Mouse (Mus musculus): Measurements from ENCODE around the gene Zfp385a. TPM values are rescaled to one million over a fixed set of nuclear protein-coding genes. Genes with fewer than 3 reads are reported as not detected.

Gene Zfp385a
- polyA plus RNA-seq (2012; rRNA removed; ENCODE audit: low replicate concordance), result 28.2 and 49.1 TPM in 2 replicates

DNA sequence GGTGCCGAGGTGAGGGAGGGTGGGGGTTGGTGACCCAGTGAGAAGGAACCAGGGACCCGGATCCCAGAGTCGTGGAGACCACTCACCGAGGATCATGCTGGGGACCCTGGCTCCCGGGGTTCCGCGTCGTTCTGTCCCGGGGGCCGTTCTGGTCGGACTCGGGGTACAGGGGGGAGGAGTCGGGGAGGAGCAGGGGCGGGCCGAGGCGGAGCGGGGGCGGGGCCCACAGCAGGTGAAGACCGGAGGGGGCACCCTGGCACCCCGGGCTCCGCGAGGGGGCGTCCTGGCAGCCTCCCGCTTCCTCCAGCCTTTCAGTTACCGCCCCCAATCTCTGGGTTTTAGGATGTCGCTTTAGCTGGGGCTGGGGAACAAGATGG is at the start of gene Zfp385a:
Gene Zfp385a (minus strand): TSS at position 133 of the 377 bp plus-strand sequence.

DNA sequence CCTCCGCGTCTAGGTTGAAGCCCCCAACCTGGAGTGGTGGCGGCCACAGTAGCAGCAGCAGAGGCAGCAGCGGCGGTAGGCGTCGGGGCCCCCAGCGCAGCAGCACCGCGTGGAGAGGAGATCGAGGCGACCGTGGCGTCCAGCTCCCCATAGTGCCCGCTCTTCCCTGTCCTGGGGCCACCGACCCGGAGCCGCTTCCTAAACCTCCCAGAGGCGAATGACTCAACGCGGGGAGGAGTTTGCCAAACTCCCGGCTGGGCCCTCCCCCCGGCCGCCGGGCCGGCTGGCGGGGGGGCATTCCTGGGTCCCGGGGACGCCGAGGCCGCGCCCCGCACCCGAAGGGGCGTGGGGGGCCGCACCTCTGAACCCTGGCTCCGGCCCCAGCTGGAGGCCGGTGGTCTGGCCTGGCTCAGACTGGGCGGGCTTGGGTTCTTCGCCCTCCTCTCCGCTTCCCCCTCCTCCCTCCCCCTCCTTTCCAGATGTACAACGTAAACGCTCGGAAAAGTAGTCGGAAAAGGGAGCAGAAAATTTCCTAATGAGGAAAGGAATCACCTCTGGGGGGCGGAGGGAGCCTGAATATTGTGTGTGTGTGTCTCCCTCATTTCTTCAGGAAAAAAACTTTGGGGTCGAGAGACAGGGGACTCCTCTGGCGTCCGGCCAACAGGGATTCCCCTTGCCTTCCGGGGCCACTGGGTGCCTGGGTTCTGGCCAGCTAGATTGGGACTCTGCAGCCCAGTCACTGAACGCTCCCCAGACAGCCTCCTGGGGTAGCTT is 26.7 kb upstream of the Zfp385a start, which contains the start of gene Itga5:
Gene Itga5 (minus strand): TSS at position 388 of the 774 bp plus-strand sequence.

DNA sequence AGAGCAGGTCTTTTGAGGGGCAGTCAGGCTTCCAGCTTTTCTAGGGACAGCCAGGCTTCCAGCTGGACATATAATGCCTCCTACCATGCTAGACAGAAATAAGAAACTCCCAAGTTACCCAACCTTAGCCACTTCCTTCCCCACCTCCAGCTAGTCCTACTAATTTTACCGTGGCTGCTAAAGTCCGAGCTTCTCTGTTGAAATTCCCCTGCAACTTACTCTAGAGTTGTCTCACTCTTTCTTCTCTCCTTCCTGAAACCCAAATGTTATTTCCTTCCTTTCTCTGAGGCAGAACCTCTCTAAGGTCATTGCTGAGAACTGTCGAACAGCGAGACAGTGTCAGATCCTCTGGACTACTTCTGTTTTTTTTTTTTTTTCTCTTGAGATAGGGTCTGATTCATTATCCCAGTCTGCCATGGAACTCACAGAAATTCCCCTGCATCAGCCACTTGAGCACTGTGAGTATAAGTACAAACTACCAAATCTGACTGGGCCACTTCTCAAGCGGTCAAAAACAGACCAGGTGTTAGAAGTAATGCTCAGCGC is 29.5 kb downstream of the Zfp385a start, which contains the start of gene Gpr84:
Gene Gpr84 (minus strand): TSS at position 248 of the 546 bp plus-strand sequence.

DNA sequence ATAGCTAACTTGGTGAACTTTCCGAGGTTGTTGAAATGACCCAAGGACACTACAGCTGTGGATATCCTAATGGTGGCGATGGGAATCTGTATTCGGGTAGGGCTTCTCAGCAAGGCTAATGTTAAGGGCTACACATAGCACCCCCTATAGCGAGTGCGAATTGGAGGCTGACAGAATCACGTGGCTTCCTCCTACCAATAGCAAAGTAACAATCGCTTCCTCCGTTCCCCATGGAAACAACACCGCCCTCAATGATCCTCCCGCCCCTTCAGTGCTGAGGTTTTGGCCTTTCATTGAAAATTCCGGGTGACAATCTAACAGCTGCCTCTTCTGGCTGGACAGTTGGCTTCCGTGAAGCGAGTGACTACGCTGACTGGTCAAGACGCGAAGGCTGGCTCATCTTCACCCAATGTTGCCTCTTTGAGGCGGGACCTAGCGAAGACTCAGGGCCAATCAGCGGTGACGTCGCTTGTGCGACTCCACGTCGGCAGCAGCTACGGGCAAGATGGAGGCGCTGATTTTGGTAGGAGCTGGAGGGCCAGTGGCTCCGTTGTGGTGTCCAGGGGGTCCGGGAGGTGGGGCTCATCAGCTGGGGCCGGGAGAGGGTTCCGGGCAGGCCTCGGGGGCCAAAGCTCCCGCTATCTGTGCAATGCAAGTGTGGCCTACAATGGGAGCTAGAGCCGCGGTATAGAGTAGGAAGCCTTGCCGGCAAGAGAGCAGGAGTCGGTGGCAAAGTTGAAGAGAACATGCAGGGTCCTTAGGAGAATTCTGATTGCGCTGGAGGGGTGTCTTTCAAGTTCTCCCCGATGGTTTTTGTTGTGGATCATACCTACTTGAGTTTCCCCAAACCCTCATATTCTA is 67.2 kb downstream of the Zfp385a start, which contains the start of gene Copz1:
Gene Copz1 (plus strand): TSS at position 296 of the 861 bp plus-strand sequence.

Other genes starting within 250 kb of the Zfp385a start
- 18.0 and 24.1 TPM in 2 replicates for gene Smug1, start 173.0 kb downstream of the Zfp385a start, polyA plus RNA-seq (2012; rRNA removed; ENCODE audit: low replicate concordance)
- 15.4 and 25.8 TPM in 2 replicates for gene Cbx5, start 100.3 kb downstream of the Zfp385a start, polyA plus RNA-seq (2012; rRNA removed; ENCODE audit: low replicate concordance)
- 60.9 and 197 TPM in 2 replicates for gene Hnrnpa1, start 99.7 kb downstream of the Zfp385a start, polyA plus RNA-seq (2012; rRNA removed; ENCODE audit: low replicate concordance)
- gene Nfe2, start 81.7 kb downstream of the Zfp385a start, polyA plus RNA-seq (2012; rRNA removed; ENCODE audit: low replicate concordance), result 1.7 and 5.1 TPM in 2 replicates
- gene Copz1, start 67.4 kb downstream of the Zfp385a start, polyA plus RNA-seq (2012; rRNA removed; ENCODE audit: low replicate concordance), result 158 and 159 TPM in 2 replicates
- 0.19 and 0.41 TPM in 2 replicates for gene Gpr84, start 29.5 kb downstream of the Zfp385a start, polyA plus RNA-seq (2012; rRNA removed; ENCODE audit: low replicate concordance)
- gene Itga5, start 26.7 kb upstream of the Zfp385a start, polyA plus RNA-seq (2012; rRNA removed; ENCODE audit: low replicate concordance), result 45.2 and 68.8 TPM in 2 replicates
- gene Gtsf1, start 90.4 kb upstream of the Zfp385a start, polyA plus RNA-seq (2012; rRNA removed; ENCODE audit: low replicate concordance), result not detected in 2 replicates
- not detected in 2 replicates for gene Gtsf2, start 108.4 kb upstream of the Zfp385a start, polyA plus RNA-seq (2012; rRNA removed; ENCODE audit: low replicate concordance)
- gene Nckap1l, start 113.7 kb upstream of the Zfp385a start, polyA plus RNA-seq (2012; rRNA removed; ENCODE audit: low replicate concordance), result 10.8 and 21.5 TPM in 2 replicates
- 8.1 and 12.7 TPM in 2 replicates for gene Pde1b, start 162.9 kb upstream of the Zfp385a start, polyA plus RNA-seq (2012; rRNA removed; ENCODE audit: low replicate concordance)
- gene Ppp1r1a, start 197.9 kb upstream of the Zfp385a start, polyA plus RNA-seq (2012; rRNA removed; ENCODE audit: low replicate concordance), result 55.9 and 94.0 TPM in 2 replicates
- gene Glycam1, start 225.0 kb upstream of the Zfp385a start, polyA plus RNA-seq (2012; rRNA removed; ENCODE audit: low replicate concordance), result not detected in 2 replicates

All from subcutaneous adipose tissue, adult 2 months (tissue).